Mouse (Mus musculus): ENCODE measurements at regions not wholly inside any gene's neighbourhood (a gene's known extent, or its start where the extent isn't known, plus 50 kb on each side); places are given as distances from the start of the nearest gene placed in this dataset.

DNA sequence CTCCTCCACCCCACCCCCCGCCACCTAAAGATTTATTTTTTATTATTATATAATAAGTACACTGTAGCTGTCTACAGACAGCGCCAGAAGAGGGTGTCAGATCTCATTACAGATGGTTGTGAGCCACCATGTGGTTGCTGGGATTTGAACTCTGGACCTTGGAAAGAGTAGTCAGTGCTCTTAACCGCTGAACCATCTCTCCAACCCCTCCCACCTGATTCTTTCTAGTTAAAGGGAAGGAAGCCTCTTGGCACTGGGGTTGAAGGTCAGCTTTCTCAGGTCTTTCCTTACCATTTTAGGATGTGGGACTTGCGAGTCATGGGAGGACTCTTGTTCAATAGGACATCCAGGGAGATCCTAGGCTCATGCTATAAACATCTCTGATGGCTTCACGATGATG is 54.7 kb downstream of the Hes1 start:
- ATAC-seq (replicated peaks; ENCODE audit: low FRiP score, poor library complexity, severe bottlenecking), result no peak

DNA sequence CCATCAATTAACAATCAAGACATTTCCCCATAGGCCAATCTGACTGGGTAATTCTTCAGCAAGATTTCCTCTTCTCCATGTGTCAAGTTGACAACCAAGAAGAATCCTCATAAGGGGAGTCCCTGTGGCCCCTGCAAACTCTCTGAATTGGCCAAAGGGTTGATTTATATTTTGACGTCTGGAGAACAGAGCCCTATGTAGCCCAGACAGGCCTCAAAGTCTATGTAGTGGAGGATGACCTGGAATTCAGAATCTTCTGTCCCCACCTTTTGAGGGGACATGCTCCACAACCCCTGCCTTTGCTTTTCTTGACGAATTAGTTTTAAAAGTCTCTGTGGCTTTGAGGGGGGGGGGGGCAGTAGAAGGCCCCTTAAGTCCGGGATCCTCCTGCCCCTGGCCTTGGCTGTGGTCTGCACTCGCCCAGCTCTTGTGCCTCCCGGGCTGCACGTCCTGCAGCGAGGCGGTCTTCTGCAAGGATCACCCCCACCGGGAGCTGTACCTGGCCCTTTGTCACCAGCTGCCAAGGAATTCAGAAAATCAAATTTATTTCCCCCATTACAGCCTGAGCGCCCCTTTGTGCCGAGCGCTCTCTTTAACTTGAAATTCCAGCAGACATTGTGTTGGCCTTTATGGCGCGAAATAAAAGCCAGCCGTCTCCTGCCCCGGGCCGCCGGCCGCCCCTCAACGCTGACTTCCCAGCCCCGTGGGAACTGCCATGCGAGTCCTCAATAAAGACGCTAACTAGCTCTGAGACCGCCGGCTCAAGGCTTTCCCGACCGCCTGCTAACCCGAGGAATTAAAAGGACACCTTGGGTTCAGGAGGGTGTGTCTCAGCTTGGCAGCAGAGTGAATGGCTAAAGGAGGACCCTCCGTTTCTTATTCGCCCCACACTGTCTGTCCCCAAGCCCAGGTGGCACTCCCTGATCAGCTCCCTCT is 56.4 kb downstream of the Hes1 start:
- ATAC-seq (replicated peaks; ENCODE audit: low FRiP score, poor library complexity, severe bottlenecking), result no peak

DNA sequence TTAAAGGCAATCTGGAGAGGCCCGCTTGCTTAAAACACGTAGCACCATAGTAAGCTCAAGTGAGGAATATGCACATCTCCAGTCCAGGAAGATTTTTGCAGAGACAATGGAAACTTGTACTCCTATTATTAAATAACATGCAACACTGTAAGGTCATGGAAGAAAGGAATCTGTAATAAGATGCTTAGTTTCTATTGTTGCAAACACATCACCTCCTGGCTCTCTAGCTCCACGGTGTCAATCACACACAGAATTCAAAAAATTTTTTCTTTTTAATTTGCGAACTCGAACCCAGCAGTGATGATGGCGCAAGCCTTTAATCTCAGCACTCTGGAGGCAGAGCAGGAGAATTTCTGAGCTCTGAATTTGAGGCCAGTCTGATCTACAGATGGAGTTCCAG is 57.4 kb downstream of the Hes1 start:
- ATAC-seq (replicated peaks; ENCODE audit: low FRiP score, poor library complexity, severe bottlenecking), result no peak

DNA sequence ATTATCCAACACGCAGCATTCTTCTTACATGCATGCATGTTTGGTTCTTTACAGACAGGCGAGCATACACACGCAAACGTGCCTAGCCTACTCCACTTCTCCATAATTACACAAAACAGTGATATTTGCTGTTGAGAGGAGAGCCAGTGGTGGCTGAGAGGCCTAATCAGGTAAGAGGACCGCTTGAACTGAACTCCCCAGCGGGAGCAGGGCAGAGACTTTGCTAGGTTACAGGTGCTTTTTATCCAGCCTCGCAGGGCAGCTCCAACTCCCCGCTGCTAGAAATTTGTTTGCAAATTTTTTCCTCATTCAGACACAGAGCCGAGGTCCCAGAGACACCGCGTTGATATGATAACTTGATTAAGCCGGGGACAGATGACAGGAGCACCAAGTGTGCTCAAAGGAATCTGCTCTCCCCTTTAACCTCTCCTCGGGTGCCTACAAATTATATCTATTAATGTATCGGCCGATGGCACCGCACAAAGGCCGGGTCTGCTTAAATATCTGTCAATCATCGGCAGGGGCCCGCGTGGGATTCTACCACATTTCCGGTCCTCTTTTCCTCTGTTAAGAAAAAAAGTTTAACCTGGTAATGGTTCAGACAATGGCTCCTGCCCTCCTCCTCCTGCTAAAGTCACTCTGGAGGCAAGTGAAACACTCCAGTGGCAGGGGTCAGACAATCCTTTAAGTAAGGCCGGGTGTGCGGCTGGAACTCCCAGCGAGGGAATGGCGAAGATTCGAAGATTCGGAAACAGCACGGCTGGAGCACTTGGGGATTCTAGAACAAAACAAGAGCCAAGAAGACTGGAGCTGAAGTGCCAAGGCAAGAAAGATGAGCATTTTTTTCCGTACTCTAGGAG is 58.3 kb downstream of the Hes1 start:
- no peak for ATAC-seq (replicated peaks; ENCODE audit: low FRiP score, poor library complexity, severe bottlenecking)

DNA sequence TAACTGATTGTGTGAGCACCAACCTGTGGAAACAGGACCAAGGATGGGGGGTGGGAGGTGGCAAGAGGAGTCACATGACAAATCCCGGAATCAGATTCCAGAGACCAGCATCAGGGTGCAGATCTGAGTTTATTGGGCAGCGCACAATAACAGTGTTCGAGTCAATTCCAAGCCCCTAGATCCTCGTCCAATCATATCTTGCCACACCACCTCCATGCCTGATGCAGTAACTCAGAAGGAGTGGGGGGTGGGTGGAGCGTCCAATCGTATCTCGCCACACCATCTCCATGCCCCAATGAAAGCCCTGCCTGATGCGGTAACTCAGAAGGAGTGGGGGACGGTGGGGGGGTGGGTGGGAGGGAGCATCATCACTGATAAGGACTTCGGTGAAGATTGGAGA is 62.8 kb downstream of the Hes1 start:
- no peak for ATAC-seq (replicated peaks; ENCODE audit: low FRiP score, poor library complexity, severe bottlenecking)

DNA sequence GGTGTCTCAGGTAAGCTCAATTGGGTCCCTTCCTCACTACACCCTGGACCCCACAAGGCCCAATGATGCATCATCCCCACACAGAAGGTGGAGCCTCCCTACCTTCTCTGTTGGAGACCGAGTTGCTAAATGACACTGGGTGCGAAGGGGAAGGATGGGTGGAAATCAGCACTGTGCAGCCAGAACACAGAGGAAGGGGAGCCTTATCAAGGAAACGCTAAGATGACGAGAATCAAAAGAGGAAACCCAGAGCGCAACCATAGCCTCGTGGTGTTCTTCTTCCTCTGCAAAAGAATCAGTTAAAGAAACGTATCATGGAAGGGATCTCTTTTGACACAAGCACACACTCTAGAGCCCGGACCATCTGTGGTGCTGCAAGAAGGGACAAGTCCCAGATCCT is 64.6 kb downstream of the Hes1 start:
- ATAC-seq (replicated peaks; ENCODE audit: low FRiP score, poor library complexity, severe bottlenecking), result no peak

DNA sequence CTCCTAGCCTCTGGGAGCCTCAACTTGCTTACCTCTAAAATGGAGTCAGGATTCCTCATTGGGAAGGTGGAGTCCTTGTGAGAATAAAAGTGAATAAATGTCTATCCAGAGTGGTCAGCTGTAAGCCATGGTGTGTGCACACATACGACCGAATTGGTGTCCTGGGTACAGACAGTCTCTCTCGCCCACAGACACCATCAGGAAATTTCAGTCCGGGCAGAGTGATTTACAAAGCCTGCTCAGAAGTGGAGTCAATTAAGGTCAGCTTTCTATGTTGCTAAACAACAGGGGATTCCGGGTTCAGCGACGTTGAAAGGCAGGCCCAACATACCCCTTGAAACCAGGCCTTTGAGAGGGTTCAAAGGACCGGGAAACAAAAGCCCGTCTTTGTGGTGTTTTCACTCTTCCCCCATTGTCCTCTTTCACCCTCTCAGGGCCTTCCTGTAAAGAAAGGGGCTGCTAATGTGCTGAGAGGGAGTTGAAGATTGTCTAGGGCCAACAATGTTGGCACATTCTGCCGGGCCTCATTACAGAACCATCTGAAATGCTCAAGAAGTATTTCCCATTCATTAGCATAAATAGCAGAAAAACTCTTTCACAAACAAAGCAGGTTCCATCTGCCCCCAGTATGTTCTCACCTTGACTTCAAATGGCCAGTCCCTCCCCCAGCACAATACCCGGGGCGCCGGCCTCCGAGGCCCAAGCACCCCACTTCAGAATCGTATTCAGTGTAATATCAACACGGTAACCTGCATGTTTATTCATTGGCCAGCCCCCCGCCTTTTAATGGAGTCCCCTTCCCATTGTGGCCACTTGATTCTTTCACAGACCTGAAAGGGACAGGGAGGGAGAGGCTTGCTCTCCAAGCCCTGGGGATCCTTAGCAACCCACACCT is 65.3 kb downstream of the Hes1 start:
- no peak for ATAC-seq (replicated peaks; ENCODE audit: low FRiP score, poor library complexity, severe bottlenecking)

DNA sequence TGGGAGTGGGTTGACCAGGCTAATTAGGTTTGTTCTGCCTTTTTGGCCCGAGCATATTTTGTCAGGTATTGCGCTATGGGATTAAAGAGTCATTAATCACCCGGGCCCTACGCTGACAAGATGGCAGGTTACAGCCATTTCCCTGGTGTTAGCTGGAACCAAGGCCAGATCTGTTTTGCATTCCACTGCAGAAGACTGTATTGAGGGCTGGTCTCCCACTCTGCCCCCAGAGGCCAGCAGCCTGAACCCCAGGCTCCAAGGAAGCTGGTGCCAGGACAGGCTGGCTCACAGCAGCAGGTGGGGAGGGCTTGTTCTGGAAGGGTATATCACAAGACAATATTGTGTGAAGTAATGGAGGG is 65.9 kb downstream of the Hes1 start:
- no peak for ATAC-seq (replicated peaks; ENCODE audit: low FRiP score, poor library complexity, severe bottlenecking)

DNA sequence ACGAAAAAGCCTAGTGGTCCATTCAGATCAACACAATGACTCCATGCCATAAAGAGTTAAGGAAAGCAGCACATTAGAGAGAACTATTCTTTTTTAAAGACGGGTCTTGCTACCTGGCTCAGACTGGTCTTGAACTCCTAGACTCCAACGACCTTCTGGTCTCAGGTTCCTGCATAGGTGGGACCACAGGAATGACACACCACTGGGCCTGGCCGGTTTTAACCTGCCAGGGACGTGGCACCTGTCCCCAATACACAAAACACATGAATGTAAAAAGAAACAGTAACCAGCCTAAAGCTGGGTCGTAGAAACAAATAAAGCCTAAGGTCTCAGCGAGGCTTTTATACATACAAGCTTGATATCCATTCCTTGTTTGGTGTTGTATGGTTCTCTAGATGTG is 67.9 kb downstream of the Hes1 start:
- no peak for ATAC-seq (replicated peaks; ENCODE audit: low FRiP score, poor library complexity, severe bottlenecking)

DNA sequence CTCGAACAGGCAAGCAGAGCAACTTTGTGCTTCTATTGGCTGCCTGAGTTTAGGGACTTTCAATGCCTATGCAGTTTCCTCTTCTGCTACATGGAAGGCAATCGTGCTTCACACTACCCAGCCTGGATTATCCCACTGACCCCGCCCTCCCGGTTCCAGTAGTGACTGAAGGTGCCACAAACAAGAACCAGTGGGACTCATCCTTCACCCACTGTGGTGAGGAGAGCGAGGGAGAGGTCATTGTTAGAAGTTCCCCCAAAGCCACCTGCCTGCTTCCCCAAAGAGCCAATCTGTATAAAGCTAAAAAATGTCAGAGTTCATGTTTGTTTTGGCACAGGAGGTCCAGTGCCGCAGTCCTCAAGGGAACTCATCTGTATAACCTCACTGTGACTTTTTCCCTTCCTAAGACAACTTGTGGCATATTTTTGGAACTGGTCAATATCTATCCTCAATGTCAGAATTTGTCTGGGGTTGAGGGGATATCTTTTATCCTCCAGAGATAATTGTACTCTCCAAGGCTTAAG is 70.5 kb downstream of the Hes1 start:
- ATAC-seq (replicated peaks; ENCODE audit: low FRiP score, poor library complexity, severe bottlenecking), result no peak

DNA sequence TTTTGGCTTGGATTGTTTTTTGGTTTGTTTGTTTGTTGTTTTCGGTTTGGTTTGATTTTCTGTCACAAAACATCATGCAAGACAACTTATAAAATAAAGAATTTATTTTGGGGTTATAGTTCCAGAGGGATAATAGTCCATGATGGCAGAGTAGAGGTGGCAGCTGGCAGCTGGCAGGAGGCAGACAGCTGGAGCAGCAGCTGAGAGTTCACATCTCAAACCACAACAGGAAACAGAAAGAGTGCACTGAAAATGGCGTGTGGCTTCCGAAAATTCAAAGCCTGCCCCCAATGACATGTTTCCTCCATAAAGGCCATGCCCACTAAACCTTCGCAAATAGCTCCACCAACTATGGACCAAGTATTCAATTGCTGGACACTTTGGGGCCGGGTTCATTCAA is 72.7 kb downstream of the Hes1 start:
- no peak for ATAC-seq (replicated peaks; ENCODE audit: low FRiP score, poor library complexity, severe bottlenecking)

DNA sequence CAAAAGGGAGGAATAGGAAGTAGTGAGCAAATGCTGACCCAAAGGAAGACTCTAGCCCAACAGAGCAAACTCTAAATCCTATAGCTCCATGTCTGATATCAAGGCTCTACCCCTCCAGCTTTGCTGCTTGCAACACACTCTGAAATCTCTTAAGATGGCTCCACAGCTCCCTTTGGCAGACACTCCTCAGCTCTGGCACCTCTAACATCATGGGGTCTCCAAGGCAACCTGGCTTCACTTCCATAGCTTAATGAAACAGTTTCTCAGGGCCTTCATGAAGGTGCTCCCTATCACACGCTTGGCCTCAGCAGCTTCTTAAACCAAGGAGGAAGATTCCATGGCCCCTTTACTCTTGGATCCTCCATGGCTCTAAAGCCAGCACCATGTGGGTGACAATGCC is 73.6 kb downstream of the Hes1 start:
- ATAC-seq (replicated peaks; ENCODE audit: low FRiP score, poor library complexity, severe bottlenecking), result no peak

DNA sequence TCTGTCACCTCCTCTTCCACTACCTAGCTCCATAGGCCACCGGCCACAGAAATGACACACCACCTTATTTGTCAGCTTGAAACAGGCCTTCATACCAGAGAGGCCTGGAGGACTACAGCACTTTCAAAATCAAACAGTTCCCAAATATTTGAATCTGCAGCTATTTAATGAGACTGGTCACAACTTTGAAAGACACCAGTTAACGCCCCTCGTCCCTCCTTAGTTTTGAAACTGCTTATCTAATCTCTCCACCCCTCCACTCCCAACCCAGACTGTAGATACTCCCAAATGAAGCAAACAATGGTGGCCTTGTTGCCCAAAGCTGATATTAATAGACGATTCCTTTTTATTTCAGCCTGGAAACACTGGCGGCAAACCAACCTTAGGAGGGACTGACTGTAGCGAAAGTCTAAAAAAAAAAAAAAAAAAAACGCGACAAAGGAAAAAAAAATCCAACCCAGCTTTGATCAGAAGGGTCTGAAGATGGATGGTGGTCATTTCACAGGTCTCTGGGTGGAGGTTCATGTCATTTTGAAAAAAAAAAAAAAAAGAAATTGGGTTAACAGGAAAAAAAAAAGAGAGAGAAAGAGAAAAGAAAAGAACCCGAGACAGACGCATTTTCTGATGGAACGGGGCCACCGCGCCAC is 80.8 kb downstream of the Hes1 start:
- no peak for ATAC-seq (replicated peaks; ENCODE audit: low FRiP score, poor library complexity, severe bottlenecking)

DNA sequence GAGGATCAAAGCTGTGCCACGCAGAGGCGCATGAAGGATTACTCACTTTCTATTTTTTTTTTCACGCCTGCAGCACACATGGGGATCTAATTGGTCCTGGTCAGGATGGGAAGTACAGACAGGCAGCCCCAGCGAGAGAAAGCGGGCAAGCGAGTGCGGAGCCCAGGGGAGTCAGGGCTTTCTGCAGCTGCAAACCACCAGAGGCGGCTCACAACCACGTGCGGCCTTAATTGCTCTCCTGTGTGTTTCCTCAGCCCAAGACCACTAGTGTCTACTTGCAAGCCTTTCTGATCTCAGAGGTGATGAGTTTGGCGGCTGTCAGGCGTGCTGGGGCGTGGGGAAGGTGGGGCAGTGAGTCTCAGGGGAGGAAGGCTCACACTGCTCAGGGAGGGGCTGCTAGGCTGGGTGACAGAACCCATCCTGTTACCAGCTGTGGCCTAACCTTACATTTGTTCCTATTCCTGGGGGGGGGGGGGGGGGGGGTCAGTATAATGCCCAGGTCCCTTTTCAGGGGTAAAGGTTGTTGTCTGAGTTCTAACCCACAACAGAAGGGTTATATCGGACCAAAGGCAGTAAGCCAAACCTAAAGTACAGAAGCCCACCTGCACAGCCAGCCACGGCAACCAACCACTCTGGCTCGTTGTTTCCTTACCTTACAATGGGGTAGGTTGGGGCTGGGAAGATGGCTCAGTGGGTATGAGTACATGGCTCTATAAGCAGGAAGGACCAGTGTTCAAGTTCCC is 81.5 kb downstream of the Hes1 start:
- ATAC-seq (replicated peaks; ENCODE audit: low FRiP score, poor library complexity, severe bottlenecking), result no peak

DNA sequence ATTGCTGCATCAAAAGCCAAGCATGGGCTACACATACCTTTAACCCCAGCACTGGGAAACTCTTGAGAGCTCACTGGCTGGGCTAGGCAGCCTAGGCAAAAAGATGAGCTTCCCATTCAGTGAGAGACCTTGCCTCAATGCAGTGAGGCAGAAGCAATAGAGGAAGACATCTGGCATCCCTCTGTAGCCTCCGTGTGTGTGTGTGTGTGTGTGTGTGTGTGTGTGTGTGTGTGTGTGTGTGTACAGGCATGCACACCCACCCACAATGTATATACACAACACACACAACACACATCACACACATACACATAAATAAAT is 82.0 kb downstream of the Hes1 start:
- ATAC-seq (replicated peaks; ENCODE audit: low FRiP score, poor library complexity, severe bottlenecking), result no peak

DNA sequence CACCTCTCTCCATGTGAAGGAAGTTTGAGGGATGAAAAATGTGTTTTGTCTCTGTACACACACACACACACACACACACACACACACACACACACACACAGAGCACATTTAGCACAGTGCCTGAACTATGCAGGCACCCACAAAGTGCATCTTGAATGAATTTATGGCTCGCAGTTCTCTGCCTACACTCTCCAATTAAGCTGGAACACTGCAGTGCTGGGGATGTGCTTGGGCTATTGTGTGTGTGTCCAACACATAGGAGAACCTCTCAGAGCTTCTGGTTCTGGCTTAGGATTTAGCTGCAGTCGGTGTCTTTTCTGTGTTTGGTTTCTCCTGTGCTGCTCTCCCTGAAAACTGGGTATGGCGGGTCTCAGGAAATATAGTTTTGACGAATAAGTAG is 83.1 kb downstream of the Hes1 start:
- ATAC-seq (replicated peaks; ENCODE audit: low FRiP score, poor library complexity, severe bottlenecking), result no peak

DNA sequence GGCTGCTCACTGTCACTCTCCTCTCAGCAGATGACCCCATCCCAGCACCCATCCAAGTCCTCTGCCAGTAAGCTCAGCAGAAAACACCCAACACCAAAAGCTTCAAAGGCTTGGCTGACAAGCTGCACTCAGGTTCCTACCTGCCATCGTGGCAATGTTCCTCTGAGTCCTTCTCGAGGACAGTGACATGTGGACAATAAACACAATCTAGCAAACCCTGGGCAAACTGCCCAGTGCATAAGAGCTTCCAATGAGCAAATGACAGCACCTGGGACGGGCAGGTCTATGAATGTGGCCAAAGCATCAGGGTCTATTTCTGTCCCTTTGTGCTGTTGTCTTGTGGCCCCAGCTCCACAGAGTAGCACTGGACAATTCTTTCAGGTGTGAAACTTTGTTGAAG is 86.9 kb downstream of the Hes1 start:
- ATAC-seq (replicated peaks; ENCODE audit: low FRiP score, poor library complexity, severe bottlenecking), result no peak

DNA sequence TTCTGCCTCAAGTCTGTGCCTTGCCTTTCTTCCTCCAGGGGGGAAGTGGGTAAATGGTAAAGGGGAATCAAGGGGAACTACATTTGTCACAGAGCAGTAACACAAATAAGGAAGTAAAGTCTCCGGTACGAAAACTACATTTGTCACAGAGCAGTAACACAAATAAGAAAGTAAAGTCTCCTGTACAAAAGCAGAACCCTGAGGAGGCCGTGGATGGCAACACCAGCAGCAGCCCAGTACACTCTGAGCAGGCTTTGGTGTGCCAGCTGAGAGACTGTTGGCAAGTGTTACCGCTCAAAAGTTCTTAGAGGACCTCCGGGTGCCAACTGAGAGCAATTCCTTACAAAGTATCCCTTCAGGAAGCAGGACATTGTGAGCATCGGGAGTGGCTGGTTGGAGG is 90.9 kb downstream of the Hes1 start:
- no peak for ATAC-seq (replicated peaks; ENCODE audit: low FRiP score, poor library complexity, severe bottlenecking)

All from erythroblast, adult 5-6 weeks (primary cell).